Mouse (Mus musculus) neural tube, embryonic 13.5 days (tissue): ENCODE measurements around the gene Nlrp1a. TPM values are rescaled to one million over a fixed set of nuclear protein-coding genes. Genes with fewer than 3 reads are reported as not detected.

Experiments used
- polyA plus RNA-seq: library from polyadenylated mRNA; unstranded; fragments of >200 nt; fragmentation: Nextera tagmentation; extraction: Ambion mirVana; gene quantifications from 2 replicates; pipeline ENCODE4 v1.2.1, GENCODE M21; 2015

Nlrp1a gene
- polyA plus RNA-seq, 1 experiment from 2014 or later: 0.04 TPM

Other genes starting within 250 kb of the Nlrp1a start
- gene Nup88, start 174.7 kb downstream of the Nlrp1a start, polyA plus RNA-seq: 124 and 138 TPM in 2 replicates
- 73.3 and 80.2 TPM in 2 replicates for gene Rpain, start 174.5 kb downstream of the Nlrp1a start, polyA plus RNA-seq
- gene C1qbp, start 161.7 kb downstream of the Nlrp1a start, polyA plus RNA-seq: 188 and 193 TPM in 2 replicates
- 14.0 and 15.2 TPM in 2 replicates for gene Dhx33, start 140.3 kb downstream of the Nlrp1a start, polyA plus RNA-seq
- gene Mis12, start 125.1 kb downstream of the Nlrp1a start, polyA plus RNA-seq: 34.0 and 34.8 TPM in 2 replicates
- gene Derl2, start 124.9 kb downstream of the Nlrp1a start, polyA plus RNA-seq: 35.8 and 37.8 TPM in 2 replicates
- gene 6330403K07Rik, start 111.2 kb downstream of the Nlrp1a start, polyA plus RNA-seq: 544 and 566 TPM in 2 replicates
- gene Nlrp1b, start 86.0 kb upstream of the Nlrp1a start, polyA plus RNA-seq: 0.14 TPM in 1 of 2 replicates, not detected in the other